12 mouse cellular contexts compared by ENCODE assay signal in genomic region chr6:147822215-147822614, GRCm38 (mm10).
DNase-seq lines count a peak whose midpoint lies in the region; ATAC-seq and TF ChIP-seq lines count a peak whose summit lies in the region.
"Had no signal": no experiment of that assay in that cellular context is flagged by ENCODE, and none has a peak within 500 bp of the region (broad histone marks: within the 10 kb centered on the region; RNA-seq: fewer than 3 reads in every experiment).

No protein-coding gene starts in this region.

- H3K4me3 ChIP-seq in forebrain, embryonic 11.5 days (ENCODE audit: low read depth, low read length): no peak overlapping the region
- H3K4me3 ChIP-seq in forebrain, embryonic 14.5 days (ENCODE audit: low read depth, low read length): no peak overlapping the region
- H3K4me3 ChIP-seq in lung, embryonic 15.5 days: no peak overlapping the region
- H3K4me3 ChIP-seq in lung, adult 2 months (replicated peaks; ENCODE audit: extremely low read depth, low read depth, low read length): no peak overlapping the region
- H3K4me3 ChIP-seq in heart, embryonic 12.5 days: no peak overlapping the region
- H3K4me3 ChIP-seq: midbrain, embryonic 15.5 days had no signal

- no peak overlapping the region for H3K27ac ChIP-seq in forebrain, embryonic 11.5 days (ENCODE audit: low read depth, low read length)
- H3K27ac ChIP-seq in forebrain, embryonic 14.5 days (ENCODE audit: low read depth, low read length): no peak overlapping the region
- no peak overlapping the region for H3K27ac ChIP-seq in lung, embryonic 15.5 days
- H3K27ac ChIP-seq in heart, embryonic 12.5 days (ENCODE audit: poor library complexity, severe bottlenecking): no peak overlapping the region
- H3K27ac ChIP-seq: liver, embryonic 14.5 days; midbrain, embryonic 15.5 days had no signal

- no peak for TF ChIP-seq CTCF in lung, adult 2 months (IDR thresholded peaks at IDR 0.05; ENCODE audit: insufficient read depth, low read length)

- peak; percentile 27; the same call in 1 of the 2 replicates for ATAC-seq in forebrain, embryonic 11.5 days (replicated peaks; ENCODE audit: low FRiP score)
- ATAC-seq in forebrain, embryonic 14.5 days: no peak
- peak; percentile 79; the same call in 1 of the 2 replicates for ATAC-seq in lung, embryonic 15.5 days (ENCODE audit: borderline replicate concordance, extremely low read depth, low FRiP score, low TSS enrichment)
- peak; percentile 51; the same call in 1 of the 2 replicates for ATAC-seq in heart, embryonic 12.5 days (ENCODE audit: insufficient number of reproducible peaks, low FRiP score)
- ATAC-seq: forebrain, embryonic 16.5 days; midbrain, embryonic 15.5 days had no signal

- H3K27me3 ChIP-seq in forebrain, embryonic 11.5 days (ENCODE audit: control insufficient read depth, insufficient read depth, low read length): no peaks in the 10 kb centered on the region
- H3K27me3 ChIP-seq in forebrain, embryonic 14.5 days (replicated peaks; ENCODE audit: control insufficient read depth, insufficient read depth, low read length): no peaks in the 10 kb centered on the region
- no peaks in the 10 kb centered on the region for H3K27me3 ChIP-seq in lung, embryonic 15.5 days
- H3K27me3 ChIP-seq in heart, embryonic 12.5 days (replicated peaks): no peaks in the 10 kb centered on the region; the same call in 1 of the 2 replicates
- H3K27me3 ChIP-seq: midbrain, embryonic 15.5 days had no signal

- no peak overlapping the region for H3K9ac ChIP-seq in forebrain, embryonic 11.5 days (ENCODE audit: low read length)
- no peak overlapping the region for H3K9ac ChIP-seq in forebrain, embryonic 14.5 days (ENCODE audit: low read length)
- no peak overlapping the region for H3K9ac ChIP-seq in lung, embryonic 15.5 days
- no peak overlapping the region for H3K9ac ChIP-seq in heart, embryonic 12.5 days
- H3K9ac ChIP-seq: liver, embryonic 14.5 days; midbrain, embryonic 15.5 days had no signal

- no peak overlapping the region for H3K4me2 ChIP-seq in forebrain, embryonic 11.5 days (ENCODE audit: low read depth, low read length, severe bottlenecking)
- no peak overlapping the region for H3K4me2 ChIP-seq in forebrain, embryonic 14.5 days (ENCODE audit: low read length)
- H3K4me2 ChIP-seq in lung, embryonic 15.5 days: no peak overlapping the region
- no peak overlapping the region for H3K4me2 ChIP-seq in heart, embryonic 12.5 days
- H3K4me2 ChIP-seq: midbrain, embryonic 15.5 days had no signal

- no peak for TF ChIP-seq POLR2A in lung, adult 2 months (IDR thresholded peaks at IDR 0.05; ENCODE audit: borderline replicate concordance, extremely low read depth, low read depth, low read length)

- no peak for DNase-seq in forebrain, embryonic 11.5 days (ENCODE audit: low spot score)
- DNase-seq in forebrain, embryonic 14.5 days (ENCODE audit: low spot score): no peak
- no peak for DNase-seq in lung, adult 2 months
- peak; percentile 69 for DNase-seq in skeletal muscle tissue, adult 2 months (ENCODE audit: low read depth, low spot score)
- DNase-seq in right cerebral cortex, postnatal 14 days: no peak
- no peak for DNase-seq in layer of hippocampus, adult 8-10 months (ENCODE audit: low spot score in 2 of 2)
- DNase-seq: thymus, postnatal 4 days had no signal

- no peaks in the 10 kb centered on the region for H3K36me3 ChIP-seq in forebrain, embryonic 11.5 days (ENCODE audit: control insufficient read depth, insufficient read depth, low read length)
- no peaks in the 10 kb centered on the region for H3K36me3 ChIP-seq in forebrain, embryonic 14.5 days (ENCODE audit: control insufficient read depth, insufficient read depth, low read length)
- no peaks in the 10 kb centered on the region for H3K36me3 ChIP-seq in lung, embryonic 15.5 days
- H3K36me3 ChIP-seq in heart, embryonic 12.5 days: no peaks in the 10 kb centered on the region
- H3K36me3 ChIP-seq: midbrain, embryonic 15.5 days had no signal

- 65% methylated on average over 4 of the region's 4 CpGs for WGBS in forebrain, embryonic 11.5 days
- WGBS in forebrain, embryonic 14.5 days: 74% methylated on average over 4 of the region's 4 CpGs
- WGBS in lung, embryonic 15.5 days: 2% methylated on average over 4 of the region's 4 CpGs
- WGBS in lung, adult 2 months: 25% methylated on average over 4 of the region's 4 CpGs
- WGBS in heart, embryonic 12.5 days: 9% methylated on average over 4 of the region's 4 CpGs

- H3K4me1 ChIP-seq in forebrain, embryonic 11.5 days (replicated peaks; ENCODE audit: control insufficient read depth, insufficient read depth, low read length): no peaks in the 10 kb centered on the region
- peaks cover 3% of the 10 kb centered on the region; the same call in 1 of the 2 replicates for H3K4me1 ChIP-seq in forebrain, embryonic 14.5 days (ENCODE audit: control insufficient read depth, insufficient read depth, low read length)
- H3K4me1 ChIP-seq in lung, embryonic 15.5 days: peaks cover 5% of the 10 kb centered on the region; the same call in 1 of the 2 replicates
- no peaks in the 10 kb centered on the region for H3K4me1 ChIP-seq in lung, adult 2 months (ENCODE audit: control insufficient read depth, insufficient read depth, low read length)
- 0 out of 2 replicates have a peak, but pooled peaks cover 9% of the 10 kb centered on the region for H3K4me1 ChIP-seq in heart, embryonic 12.5 days (replicated peaks)
- H3K4me1 ChIP-seq: midbrain, embryonic 15.5 days had no signal

- no peaks in the 10 kb centered on the region for H3K9me3 ChIP-seq in forebrain, embryonic 11.5 days (ENCODE audit: control insufficient read depth, low read length)
- no peaks in the 10 kb centered on the region for H3K9me3 ChIP-seq in forebrain, embryonic 14.5 days (replicated peaks; ENCODE audit: control insufficient read depth, low read length)
- H3K9me3 ChIP-seq in lung, embryonic 15.5 days: no peaks in the 10 kb centered on the region
- no peaks in the 10 kb centered on the region for H3K9me3 ChIP-seq in heart, embryonic 12.5 days (replicated peaks)
- H3K9me3 ChIP-seq: midbrain, embryonic 15.5 days had no signal
